Mouse (Mus musculus): Measurements from ENCODE around the gene Hnrnpul2. TPM values are rescaled to one million over a fixed set of nuclear protein-coding genes. Genes with fewer than 3 reads are reported as not detected.
"Not testable (repeated sequence)": the region's sequence is repeated elsewhere in the genome, so short reads cannot be mapped to it uniquely, and the experiment has no call there.

The Hnrnpul2 gene
- total RNA-seq, 4 experiments from 2014 or later = 46.0 to 48.9 (median 46.9) TPM

DNA sequence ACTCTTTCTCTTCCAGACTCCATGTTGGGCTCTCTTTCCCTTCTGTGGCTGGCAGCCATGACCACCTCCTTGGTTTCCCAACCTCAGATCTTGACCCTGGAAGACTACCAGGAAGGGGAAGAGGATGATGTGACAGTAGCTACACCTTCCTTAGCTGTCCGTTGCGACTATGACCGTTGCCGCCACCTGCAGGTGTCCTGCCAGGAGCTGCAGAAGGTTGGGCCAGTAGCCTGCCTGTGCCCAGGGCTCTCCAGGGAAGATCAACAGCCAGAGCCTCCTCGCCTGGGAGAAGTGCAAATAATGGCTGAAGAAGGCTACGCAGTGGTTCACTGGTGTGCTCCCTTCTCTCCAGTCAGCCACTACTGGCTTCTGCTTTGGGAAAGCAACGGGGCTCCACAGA is 31.8 kb downstream of the Hnrnpul2 start:
- DNase-seq (ENCODE audit: low spot score) = no peak

DNA sequence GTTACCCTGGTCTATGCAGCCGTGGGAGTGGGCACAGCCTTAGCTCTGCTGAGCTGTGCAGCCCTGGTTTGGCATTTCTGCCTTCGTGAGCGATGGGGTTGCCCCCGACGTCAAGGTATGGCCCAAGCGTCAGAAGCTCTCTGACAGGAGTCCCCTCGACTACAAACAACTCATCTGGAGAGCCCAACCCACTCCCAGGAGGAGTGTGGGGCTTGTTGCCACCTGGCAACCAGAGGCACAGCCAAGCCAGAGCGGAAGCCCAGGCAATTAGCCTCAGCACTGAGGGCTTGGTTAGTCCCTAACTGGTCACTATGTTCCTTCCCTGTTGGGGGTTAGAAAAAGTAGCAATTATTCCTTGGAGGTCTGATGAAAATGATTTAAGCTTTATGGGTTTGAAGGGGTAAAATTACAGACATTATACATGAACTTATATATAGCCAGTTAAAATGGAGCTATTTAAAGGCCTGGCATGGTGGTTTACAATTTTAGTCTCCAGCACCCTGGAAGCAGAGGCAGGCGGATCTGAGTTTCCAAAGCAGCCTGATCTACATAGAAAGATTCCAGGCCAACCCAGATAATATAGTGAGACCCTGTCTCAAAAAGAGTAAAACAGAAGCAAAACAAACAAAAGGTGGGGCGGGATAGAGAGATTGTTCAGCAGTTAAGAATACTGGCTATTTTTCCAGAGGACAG is 32.6 kb downstream of the Hnrnpul2 start:
- DNase-seq (ENCODE audit: low spot score) = no peak

DNA sequence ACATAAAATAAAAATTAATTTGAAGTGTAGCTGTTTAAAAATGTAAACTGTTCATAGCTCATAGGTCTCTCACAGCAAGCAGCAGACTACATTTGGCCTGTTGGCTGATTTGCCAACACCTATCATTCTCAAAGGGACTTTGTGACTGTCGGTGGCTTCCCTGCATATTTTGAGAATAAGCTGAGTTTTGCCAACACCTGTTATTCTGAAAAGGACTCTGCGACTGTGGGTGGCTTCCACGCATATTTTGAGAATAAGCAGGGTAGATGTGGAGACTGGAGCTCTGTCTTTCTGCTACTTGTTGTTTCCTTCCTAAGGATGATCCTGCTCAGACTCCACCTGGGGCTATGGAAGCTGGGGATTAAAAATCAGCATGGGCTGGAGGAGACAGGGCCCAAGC is 33.3 kb downstream of the Hnrnpul2 start:
- DNase-seq (ENCODE audit: low spot score) = no peak

DNA sequence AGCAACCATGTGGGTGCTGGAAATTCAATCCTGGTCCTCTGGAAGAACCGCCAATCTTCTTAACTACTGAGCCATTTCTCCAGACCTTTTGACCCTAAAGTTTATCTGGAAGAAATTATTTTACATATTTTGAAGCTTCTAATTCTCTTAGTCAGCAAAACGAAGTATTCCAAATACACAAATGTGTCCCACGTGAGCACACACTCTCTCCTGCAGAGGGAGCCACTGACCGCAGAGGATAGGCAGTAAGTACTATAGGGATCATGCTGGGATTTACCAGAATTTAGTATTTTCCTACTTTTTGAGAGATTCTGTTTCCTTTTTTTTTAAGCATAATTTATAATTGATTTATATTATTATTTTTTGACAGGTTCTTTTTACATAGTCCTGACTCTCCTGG is 37.9 kb downstream of the Hnrnpul2 start:
- DNase-seq (ENCODE audit: low spot score) = peak; percentile 46

DNA sequence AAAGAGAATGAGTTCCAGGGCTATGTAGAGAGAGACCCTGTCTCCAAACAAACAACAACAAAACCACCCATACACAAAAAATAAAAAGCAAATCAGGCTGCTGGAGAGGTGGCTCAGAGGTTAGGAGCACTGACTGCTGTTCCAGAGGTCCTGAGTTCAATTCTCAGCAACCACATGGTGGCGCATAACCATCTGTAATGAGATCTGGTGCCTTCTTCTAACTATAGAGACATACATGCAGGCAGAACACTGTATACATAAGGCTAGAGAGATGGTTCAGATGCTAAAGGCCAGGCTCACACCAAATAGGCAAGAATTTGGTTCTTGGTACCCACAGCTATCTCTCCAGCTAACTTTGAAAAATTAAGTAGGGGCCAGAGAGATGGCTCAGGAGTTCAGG is 39.2 kb downstream of the Hnrnpul2 start:
- no peak for DNase-seq (ENCODE audit: low spot score)

DNA sequence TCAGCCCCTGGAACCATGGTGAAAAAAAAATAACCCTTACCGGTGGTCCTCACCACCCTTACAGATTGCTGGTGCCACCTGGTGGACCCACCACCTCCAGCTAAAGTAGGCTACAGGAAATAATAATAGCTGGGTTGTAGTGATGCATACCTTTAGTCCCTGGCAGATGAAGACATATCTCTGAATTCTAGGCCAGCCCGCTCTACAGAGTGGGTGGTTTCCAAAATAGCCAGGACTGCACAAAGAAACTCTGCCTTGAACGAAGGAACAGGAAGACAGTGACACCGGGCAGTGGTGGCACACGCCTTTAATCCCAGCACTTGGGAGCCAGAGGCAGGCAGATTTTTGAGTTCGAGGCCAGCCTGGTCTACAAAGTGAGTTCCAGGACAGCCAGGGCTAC is 44.5 kb downstream of the Hnrnpul2 start:
- DNase-seq (ENCODE audit: low spot score) = no peak

DNA sequence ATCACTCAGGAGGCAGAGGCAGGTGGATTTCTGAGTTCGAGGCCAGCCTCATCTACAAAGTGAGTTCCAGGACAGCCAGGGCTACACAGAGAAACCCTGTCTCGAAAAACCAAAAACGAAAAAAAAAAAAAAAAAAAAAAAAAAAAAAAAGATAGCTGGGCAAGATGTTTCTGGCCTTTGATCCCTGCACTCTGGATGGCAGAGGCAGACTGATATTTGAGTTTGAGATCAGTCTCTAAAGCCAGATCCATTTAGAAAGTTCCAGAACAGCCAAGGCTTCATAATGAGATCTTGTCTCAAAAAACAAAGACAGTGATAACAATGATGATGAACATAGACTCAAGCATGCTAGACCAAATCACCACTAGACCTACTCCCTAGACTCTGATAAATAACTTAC is 50.6 kb downstream of the Hnrnpul2 start:
- DNase-seq (ENCODE audit: low spot score) = not testable (repeated sequence)

DNA sequence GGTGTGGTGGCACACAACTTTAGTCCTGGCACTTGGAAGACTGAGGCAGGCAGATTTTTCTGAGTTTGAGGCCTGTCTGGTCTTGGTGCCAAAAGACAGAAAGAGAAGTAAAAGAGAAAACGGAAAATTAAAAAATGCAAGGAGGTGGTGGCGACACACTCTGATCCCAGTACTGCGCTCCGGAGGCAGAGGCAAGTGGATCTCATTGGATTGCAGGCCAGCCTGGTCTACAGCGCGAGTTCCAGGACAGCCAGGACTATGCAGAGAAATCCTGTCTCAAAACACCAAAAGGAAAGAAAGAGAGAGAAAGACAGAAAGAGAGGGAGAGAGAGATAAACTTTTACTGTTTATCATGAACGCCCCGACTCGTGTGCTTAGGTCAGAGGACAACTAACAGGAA is 51.0 kb downstream of the Hnrnpul2 start:
- DNase-seq (ENCODE audit: low spot score) = no peak

DNA sequence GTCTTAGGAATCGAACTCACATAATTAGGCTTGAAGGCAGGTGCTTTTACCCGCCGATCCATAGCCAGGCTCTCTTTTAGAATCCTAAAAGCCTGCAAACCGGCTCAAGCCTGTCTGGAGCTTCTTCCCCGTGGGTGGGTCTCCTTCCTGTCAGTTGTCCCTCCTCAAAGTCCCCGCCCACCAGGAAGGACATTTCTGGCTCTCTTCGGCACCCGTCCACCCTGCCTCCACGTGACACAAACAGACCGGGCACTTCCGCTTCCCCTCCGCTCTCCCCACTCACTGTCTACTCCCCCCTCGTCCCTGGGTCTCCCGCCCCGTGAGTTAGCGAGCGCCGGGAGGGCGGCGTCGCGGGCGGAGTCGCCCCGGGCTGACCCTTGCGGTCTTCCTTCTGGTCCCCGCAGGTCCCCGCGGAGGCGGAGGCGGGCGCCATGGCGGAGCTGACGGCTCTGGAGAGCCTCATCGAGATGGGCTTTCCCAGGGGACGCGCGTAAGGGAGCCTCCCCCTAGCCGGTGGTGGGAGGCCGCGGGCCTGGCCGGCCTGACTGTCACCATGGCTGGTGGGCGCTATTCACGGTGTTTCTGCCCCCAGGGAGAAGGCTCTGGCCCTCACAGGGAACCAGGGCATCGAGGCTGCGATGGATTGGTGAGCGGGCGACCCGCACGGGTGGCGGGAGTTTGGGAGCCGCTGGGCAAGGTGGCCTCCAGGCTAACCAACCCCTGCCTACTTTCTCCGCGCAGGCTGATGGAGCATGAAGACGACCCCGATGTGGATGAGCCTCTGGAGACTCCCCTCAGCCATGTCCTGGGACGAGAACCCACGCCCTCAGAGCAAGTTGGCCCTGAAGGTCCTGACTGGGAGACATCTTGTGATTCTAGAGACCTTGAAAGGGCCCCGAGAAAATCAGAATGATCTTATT is 51.7 kb downstream of the Hnrnpul2 start, which contains the start of gene Ubxn1:
TSS of gene Ubxn1 (plus strand) at position 230 of the 920 bp plus-strand sequence.
- peak; percentile 99 for DNase-seq (ENCODE audit: low spot score)

DNA sequence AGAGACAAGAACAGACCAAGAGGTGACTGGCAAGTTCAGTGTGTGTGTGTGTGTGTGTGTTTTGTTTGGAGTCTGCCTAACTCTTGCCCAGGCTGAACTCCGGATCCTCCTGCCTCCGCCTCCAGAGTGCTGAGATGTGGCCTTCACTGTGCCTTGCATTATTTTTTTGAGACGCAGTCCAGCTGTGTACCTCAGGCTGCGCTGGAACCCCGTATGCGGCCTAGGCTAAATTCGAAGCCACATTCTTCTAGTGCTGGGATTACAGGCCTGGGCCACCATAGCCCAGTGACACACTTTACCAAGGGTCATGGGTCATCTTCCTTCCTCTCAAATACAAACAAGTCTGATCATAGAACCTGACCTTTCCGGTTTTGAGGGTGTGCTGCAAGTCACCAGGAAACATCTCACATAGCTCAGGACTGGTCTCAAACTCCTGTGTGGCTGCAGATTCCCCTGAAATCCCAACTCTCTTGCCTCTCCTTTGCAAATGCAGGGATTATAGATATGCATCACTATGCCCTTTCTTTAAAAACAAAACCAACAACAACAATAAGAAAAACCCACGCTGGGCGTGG is 52.5 kb downstream of the Hnrnpul2 start:
- DNase-seq (ENCODE audit: low spot score) = no peak

DNA sequence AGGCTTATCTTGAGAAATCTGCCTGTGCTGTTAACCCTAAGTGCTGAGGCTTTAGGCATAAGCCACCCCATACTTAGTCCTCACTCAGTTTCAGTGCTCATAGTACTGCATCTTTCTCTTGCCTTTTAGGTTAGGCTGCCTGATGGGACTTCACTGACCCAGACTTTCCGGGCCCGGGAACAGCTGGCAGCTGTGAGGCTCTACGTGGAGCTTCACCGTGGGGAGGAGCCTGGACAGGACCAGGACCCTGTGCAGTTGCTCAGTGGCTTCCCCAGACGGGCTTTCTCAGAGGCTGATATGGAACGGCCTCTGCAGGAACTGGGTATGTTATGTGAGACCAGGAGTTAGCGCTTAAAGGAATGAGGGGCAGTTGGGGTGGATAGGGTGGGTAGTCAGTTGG is 55.2 kb downstream of the Hnrnpul2 start:
- no peak for DNase-seq (ENCODE audit: low spot score)

DNA sequence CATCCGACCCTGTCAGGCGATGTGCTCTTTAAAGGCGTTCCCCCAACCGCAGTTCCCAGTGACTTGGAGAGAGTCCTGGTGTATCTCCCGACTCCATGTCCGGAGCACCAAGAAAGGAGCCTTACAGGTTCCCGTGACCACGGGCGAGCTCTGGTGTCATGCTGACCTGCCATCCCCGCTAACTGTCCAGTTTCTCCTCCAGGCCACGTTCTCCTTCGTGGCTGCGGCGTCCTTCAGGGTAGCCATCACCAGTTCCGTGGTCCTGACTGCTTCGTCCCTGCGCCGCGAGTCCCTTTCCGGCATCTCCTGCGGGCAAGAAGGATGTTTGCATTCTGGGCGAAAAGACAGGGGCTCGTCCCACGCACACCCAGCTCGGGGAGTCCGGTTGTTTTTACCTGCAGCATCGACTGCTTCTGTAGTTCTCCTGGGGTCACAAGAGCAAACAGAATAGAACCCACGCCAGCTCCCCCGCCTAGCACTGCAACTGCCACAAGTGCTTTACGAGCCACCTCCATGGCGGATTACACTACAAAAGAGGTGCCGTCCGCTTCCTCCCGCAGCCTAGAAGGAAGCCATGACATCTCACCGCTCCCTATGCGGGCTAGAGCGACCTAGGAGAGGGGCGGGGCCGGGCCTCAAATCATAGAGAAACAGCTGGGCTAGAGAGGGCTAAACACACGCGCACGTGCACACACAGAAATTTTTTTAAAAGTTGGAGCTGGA is 60.7 kb downstream of the Hnrnpul2 start, which contains the start of gene Uqcc3:
TSS of gene Uqcc3 (minus strand) at position 613 of the 723 bp plus-strand sequence.
- DNase-seq (ENCODE audit: low spot score) = peak; percentile 91

DNA sequence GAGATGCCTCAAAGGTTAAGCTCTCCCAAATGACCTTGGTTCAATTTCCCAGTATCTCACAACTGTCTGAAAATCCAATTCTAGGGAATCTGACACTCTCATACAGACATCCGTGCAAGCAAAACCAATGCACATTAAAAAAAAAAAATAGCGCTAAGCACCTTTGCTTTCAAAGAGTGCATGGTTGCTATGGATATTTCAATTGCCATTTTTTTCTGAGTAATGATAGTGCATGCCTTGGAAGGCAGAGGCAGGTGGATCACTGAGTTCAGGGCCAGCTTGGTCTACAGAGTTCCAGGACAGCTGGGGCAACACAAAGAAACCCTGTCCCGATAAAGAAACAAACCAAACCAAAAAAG is 61.2 kb downstream of the Hnrnpul2 start:
- no peak for DNase-seq (ENCODE audit: low spot score)

DNA sequence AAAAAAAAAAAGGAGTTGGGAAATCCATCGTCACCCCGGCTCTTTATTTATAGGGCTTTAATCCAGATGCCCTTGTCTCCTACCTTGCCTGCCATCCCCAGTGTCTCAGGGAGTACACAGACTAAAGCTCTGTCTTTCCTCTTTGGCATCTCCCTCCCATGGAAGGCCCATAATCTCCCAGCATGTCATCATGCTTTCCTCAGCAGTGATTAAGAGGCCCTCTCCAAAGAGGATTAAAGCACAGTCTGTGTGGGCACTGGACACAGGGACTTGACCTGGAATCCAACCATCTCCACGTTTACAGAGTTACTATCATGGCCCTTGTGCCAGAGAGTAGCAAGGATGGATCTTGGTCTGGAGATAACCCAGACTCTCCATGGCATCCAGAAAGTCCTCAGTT is 63.8 kb downstream of the Hnrnpul2 start, which contains the start of the genes Lbhd1 and Gm49403:
TSS of gene Lbhd1 (plus strand) at position 117 of the 400 bp plus-strand sequence.
TSS of gene Gm49403 (plus strand) at position 315 of the 400 bp plus-strand sequence.
- DNase-seq (ENCODE audit: low spot score) = no peak

Other genes with a start within 250 kb of the Hnrnpul2 start
- gene Slc22a8, start 228.8 kb upstream of the Hnrnpul2 start, total RNA-seq (2022) = under 1 TPM in 1 of 4 experiments, not detected in 3; 0.25 TPM
- gene Slc22a6, start 202.0 kb upstream of the Hnrnpul2 start, total RNA-seq (2022) = not detected
- gene Chrm1, start 156.2 kb upstream of the Hnrnpul2 start, total RNA-seq (2022) = under 1 TPM in 2 of 4 experiments, not detected in 2; 0.09 TPM
- gene Slc3a2, start 96.6 kb upstream of the Hnrnpul2 start, total RNA-seq (2022) = 10 to 100 TPM; 39.5 to 43.6 (median 41.9) TPM
- gene Wdr74, start 84.2 kb upstream of the Hnrnpul2 start, total RNA-seq (2022) = 10 to 100 TPM; 16.1 to 19.6 (median 17.5) TPM
- gene 1700092M07Rik, start 79.3 kb upstream of the Hnrnpul2 start, total RNA-seq (2022) = not detected
- gene Stx5a, start 78.6 kb upstream of the Hnrnpul2 start, total RNA-seq (2022) = 10 to 100 TPM; 20.9 to 27.3 (median 25.4) TPM
- gene Nxf1, start 62.9 kb upstream of the Hnrnpul2 start, total RNA-seq (2022) = 10 to 100 TPM; 30.3 to 42.0 (median 33.7) TPM
- 100 to 1,000 TPM; 111 to 137 (median 125) TPM for gene Tmem223, start 49.0 kb upstream of the Hnrnpul2 start, total RNA-seq (2022)
- gene Tmem179b, start 45.5 kb upstream of the Hnrnpul2 start, total RNA-seq (2022) = 10 to 100 TPM; 18.2 to 21.5 (median 19.5) TPM
- 1 to 10 TPM; 5.4 to 9.0 (median 7.7) TPM for gene Taf6l, start 33.6 kb upstream of the Hnrnpul2 start, total RNA-seq (2022)
- gene Polr2g, start 21.4 kb upstream of the Hnrnpul2 start, total RNA-seq (2022) = 10 to 100 TPM; 52.1 to 60.7 (median 55.4) TPM
- 1 to 10 TPM; 1.2 to 2.5 (median 1.5) TPM for gene Zbtb3, start 17.5 kb upstream of the Hnrnpul2 start, total RNA-seq (2022)
- 10 to 100 TPM; 13.7 to 16.4 (median 14.9) TPM for gene Ttc9c, start 677 bp upstream of the Hnrnpul2 start, total RNA-seq (2022)
- gene AC129217.1, start 9.8 kb downstream of the Hnrnpul2 start, total RNA-seq (2022) = under 1 TPM in 1 of 4 experiments, not detected in 3; 0.53 TPM
- 10 to 100 TPM; 21.2 to 28.1 (median 24.2) TPM for gene Bscl2, start 17.5 kb downstream of the Hnrnpul2 start, total RNA-seq (2022)
- under 1 TPM in 1 of 4 experiments, not detected in 3; 0.22 TPM for gene Gng3, start 19.2 kb downstream of the Hnrnpul2 start, total RNA-seq (2022)
- gene Lrrn4cl, start 30.8 kb downstream of the Hnrnpul2 start, total RNA-seq (2022) = 1 to 10 TPM; 3.4 to 4.7 (median 3.9) TPM
- 100 to 1,000 TPM; 122 to 127 (median 125) TPM for gene Ubxn1, start 51.5 kb downstream of the Hnrnpul2 start, total RNA-seq (2022)
- 10 to 100 TPM; 47.8 to 65.1 (median 52.0) TPM for gene Uqcc3, start 60.9 kb downstream of the Hnrnpul2 start, total RNA-seq (2022)
- gene Lbhd1, start 63.7 kb downstream of the Hnrnpul2 start, total RNA-seq (2022) = 1 to 10 TPM; 1.8 to 6.1 (median 4.4) TPM
- not detected for gene Gm49403, start 63.9 kb downstream of the Hnrnpul2 start, total RNA-seq (2022)
- 10 to 100 TPM; 11.8 to 29.9 (median 21.1) TPM for gene 1810009A15Rik, start 68.8 kb downstream of the Hnrnpul2 start, total RNA-seq (2022)
- gene Gm49416, start 68.9 kb downstream of the Hnrnpul2 start, total RNA-seq (2022) = 1 to 10 TPM; 3.6 to 5.3 (median 4.6) TPM
- 10 to 100 TPM; 11.0 to 12.0 (median 11.2) TPM for gene Ints5, start 73.0 kb downstream of the Hnrnpul2 start, total RNA-seq (2022)
- gene Ganab, start 78.1 kb downstream of the Hnrnpul2 start, total RNA-seq (2022) = 10 to 100 TPM; 45.5 to 49.6 (median 47.2) TPM
- gene B3gat3, start 100.4 kb downstream of the Hnrnpul2 start, total RNA-seq (2022) = 10 to 100 TPM; 39.3 to 41.5 (median 40.6) TPM
- 10 to 100 TPM; 22.0 to 37.5 (median 28.1) TPM for gene Rom1, start 109.3 kb downstream of the Hnrnpul2 start, total RNA-seq (2022)
- gene Eml3, start 109.5 kb downstream of the Hnrnpul2 start, total RNA-seq (2022) = 1 to 10 TPM; 7.2 to 9.1 (median 7.5) TPM
- 10 to 100 TPM; 28.2 to 33.7 (median 30.4) TPM for gene Mta2, start 121.9 kb downstream of the Hnrnpul2 start, total RNA-seq (2022)
- gene Tut1, start 133.8 kb downstream of the Hnrnpul2 start, total RNA-seq (2022) = 10 to 100 TPM in 1 of 4 experiments, 1 to 10 TPM in 3; 8.1 to 10.3 (median 8.6) TPM
- 100 to 1,000 TPM; 209 to 232 (median 227) TPM for gene Eef1g, start 147.0 kb downstream of the Hnrnpul2 start, total RNA-seq (2022)
- 100 to 1,000 TPM; 332 to 446 (median 375) TPM for gene Ahnak, start 169.3 kb downstream of the Hnrnpul2 start, total RNA-seq (2022)